Mouse (Mus musculus) limb, embryonic 13.5 days (tissue): ENCODE data around the gene Insig1. TPM values are rescaled to one million over a fixed set of nuclear protein-coding genes. Genes with fewer than 3 reads are reported as not detected.

Experiments
- ATAC-seq: fragments of 200-750 bp; cut with Nextera tagmentation; 2 replicates; pipeline ENCODE4 v1.8.0; 2017; ENCODE audit warnings: low read depth, moderate number of reproducible peaks, moderate TSS enrichment; ENCODE audit not compliant: low FRiP score
- H3K27ac ChIP-seq: fragments of 300-500 bp; sonication (generic); 2 replicates; pipeline ENCODE4 v1.5.1; 2015; ENCODE audit warnings: inconsistent platforms, mild to moderate bottlenecking, moderate library complexity
- H3K27me3 ChIP-seq: fragments of 300-500 bp; sonication (generic); 2 replicates; pipeline ENCODE4 v1.6.1; 2015; ENCODE audit warnings: mild to moderate bottlenecking, inconsistent platforms
- H3K36me3 ChIP-seq: fragments of 300-500 bp; sonication (generic); 2 replicates; pipeline ENCODE4 v1.6.1; 2015; ENCODE audit warnings: inconsistent platforms, mild to moderate bottlenecking, moderate library complexity
- H3K4me1 ChIP-seq: fragments of 300-500 bp; sonication (generic); 2 replicates; pipeline ENCODE4 v1.6.1; 2015; ENCODE audit warnings: inconsistent platforms
- H3K4me2 ChIP-seq: fragments of 300-500 bp; sonication (generic); replicated peaks from 2 replicates; pipeline ENCODE4 v1.6.1; 2015; ENCODE audit warnings: inconsistent platforms, mild to moderate bottlenecking, moderate library complexity
- H3K4me3 ChIP-seq: fragments of 300-500 bp; sonication (generic); 2 replicates; pipeline ENCODE4 v1.5.1; 2015; ENCODE audit warnings: moderate library complexity, mild to moderate bottlenecking, inconsistent platforms
- H3K9ac ChIP-seq: fragments of 300-500 bp; sonication (generic); 2 replicates; pipeline ENCODE4 v1.6.1; 2015; ENCODE audit warnings: mild to moderate bottlenecking, inconsistent platforms
- H3K9me3 ChIP-seq: fragments of 300-500 bp; sonication (generic); 2 replicates; pipeline ENCODE4 v1.6.1; 2016; ENCODE audit warnings: inconsistent platforms
- WGBS: fragments of 180-500 bp; shearing (Covaris S2); methylation state at CpG from one replicate; pipeline ENCODE4 v1.1.7; 2015; 5-methylcytosine and 5-hydroxymethylcytosine counted together
- polyA plus RNA-seq: library from polyadenylated mRNA; unstranded; fragments of >200 nt; fragmentation: Nextera tagmentation; extraction: Ambion mirVana; gene quantifications from 2 replicates; pipeline ENCODE4 v1.2.1, GENCODE M21; 2015

Insig1 gene
- polyA plus RNA-seq, result 51.6 and 52.6 TPM in 2 replicates

GRCm38 (mm10) chr5:28070828-28071455, at the start of gene Insig1:
Gene Insig1, plus strand, starts transcription at chr5:28071363.
- H3K4me3 ChIP-seq, result peak within 1 kb of the TSS; percentile 87
- H3K9me3 ChIP-seq, result no peaks in the 10 kb centered on the region
- H3K27ac ChIP-seq, result peak within 1 kb of the TSS; percentile 89
- no peaks in the 10 kb centered on the region for H3K27me3 ChIP-seq
- ATAC-seq, result peak; percentile 96
- peak within 1 kb of the TSS; percentile 75 for H3K4me2 ChIP-seq
- WGBS, result under 1% methylated on average over 62 of the region's 64 CpGs
- peaks cover 30% of the 10 kb centered on the region for H3K4me1 ChIP-seq
- peaks cover 31% of the 10 kb centered on the region for H3K36me3 ChIP-seq
- peak within 1 kb of the TSS; percentile 87 for H3K9ac ChIP-seq

- H3K4me3 ChIP-seq, result no peak overlapping the region
- WGBS, result 43% methylated on average over 2 of the region's 2 CpGs
- ATAC-seq, result no peak
- H3K27ac ChIP-seq, result no peak overlapping the region
- H3K27me3 ChIP-seq, result no peaks in the 10 kb centered on the region
- H3K9ac ChIP-seq, result no peak overlapping the region
- no peaks in the 10 kb centered on the region; the same call in 1 of the 2 replicates for H3K9me3 ChIP-seq
- no peak overlapping the region for H3K4me2 ChIP-seq
- H3K4me1 ChIP-seq, result 0 out of 2 replicates have a peak, but pooled peaks cover 7% of the 10 kb centered on the region
- no peaks in the 10 kb centered on the region for H3K36me3 ChIP-seq
Observed at GRCm38 (mm10) chr5:28023452-28023851, 47.7 kb upstream of the Insig1 start.

- no peak for ATAC-seq
- H3K27me3 ChIP-seq, result no peaks in the 10 kb centered on the region
- H3K4me3 ChIP-seq, result no peak overlapping the region
- no peaks in the 10 kb centered on the region for H3K9me3 ChIP-seq
- H3K4me1 ChIP-seq, result 0 out of 2 replicates have a peak, but pooled peaks cover under 1% of the 10 kb centered on the region
- H3K9ac ChIP-seq, result no peak overlapping the region
- 89% methylated on average over 3 of the region's 3 CpGs for WGBS
- no peak overlapping the region for H3K27ac ChIP-seq
- H3K4me2 ChIP-seq, result no peak overlapping the region
- H3K36me3 ChIP-seq, result no peaks in the 10 kb centered on the region
Observed at GRCm38 (mm10) chr5:28031577-28032236, 39.5 kb upstream of the Insig1 start.

DNA sequence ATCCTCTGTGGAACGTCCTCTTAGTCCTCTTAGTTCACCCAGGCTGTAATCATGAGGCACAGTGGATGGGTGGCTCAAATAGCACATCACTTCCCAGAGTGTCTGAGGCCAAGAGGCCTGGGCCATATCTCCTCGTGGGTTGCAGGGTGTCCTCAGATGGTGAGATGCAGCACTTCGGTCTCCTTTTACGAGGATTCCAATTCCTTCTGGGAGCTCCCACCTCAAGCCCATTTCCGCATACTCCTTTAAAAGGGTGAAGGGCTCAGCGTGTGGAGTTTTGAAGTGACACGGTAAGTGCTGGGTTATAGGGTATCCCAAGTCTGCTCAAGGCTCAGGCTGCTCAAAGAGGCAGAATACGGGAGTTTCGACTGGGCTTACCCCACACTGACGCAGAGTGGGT, 38.3 kb upstream of the Insig1 start:
- Histone ChIP-seq H3K27me3 (no peaks in the 10 kb centered on the region), H3K4me2 (no peak overlapping the region), H3K4me3 (no peak overlapping the region), H3K9ac (no peak overlapping the region), H3K9me3 (no peaks in the 10 kb centered on the region), H3K4me1 (peaks cover 12% of the 10 kb centered on the region), H3K27ac (no peak overlapping the region), H3K36me3 (no peaks in the 10 kb centered on the region)
- ATAC-seq, result no peak
- 82% methylated on average over 10 of the region's 10 CpGs for WGBS

GRCm38 (mm10) chr5:28033281-28033680, 37.9 kb upstream of the Insig1 start:
- no peak overlapping the region for H3K9ac ChIP-seq
- ATAC-seq, result no peak
- no peak overlapping the region for H3K4me3 ChIP-seq
- H3K9me3 ChIP-seq, result no peaks in the 10 kb centered on the region
- peaks cover 16% of the 10 kb centered on the region for H3K4me1 ChIP-seq
- H3K4me2 ChIP-seq, result no peak overlapping the region
- 82% methylated on average over 5 of the region's 5 CpGs for WGBS
- no peaks in the 10 kb centered on the region for H3K27me3 ChIP-seq
- no peak overlapping the region for H3K27ac ChIP-seq
- H3K36me3 ChIP-seq, result no peaks in the 10 kb centered on the region

DNA sequence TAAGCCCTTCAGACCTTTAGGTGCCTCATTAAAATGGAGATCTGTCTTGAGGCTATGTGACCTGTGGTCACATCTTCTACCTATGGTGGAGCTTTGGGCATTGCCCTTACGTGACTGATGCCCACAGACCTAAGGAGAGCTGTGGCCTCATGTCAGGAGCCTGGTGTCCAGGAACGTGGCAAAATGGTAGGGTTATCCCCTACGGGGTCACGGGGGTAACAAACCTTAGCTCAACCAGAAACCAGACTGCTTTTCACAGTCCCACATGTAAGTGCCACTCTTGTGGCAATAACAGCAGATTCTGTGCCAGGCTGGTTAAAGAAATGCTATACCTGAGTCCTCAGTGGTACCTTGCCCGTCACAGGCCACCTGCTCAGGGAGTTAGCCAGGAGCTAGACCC, 37.3 kb upstream of the Insig1 start:
- no peaks in the 10 kb centered on the region for H3K36me3 ChIP-seq
- no peak overlapping the region for H3K4me2 ChIP-seq
- ATAC-seq, result no peak
- H3K9me3 ChIP-seq, result no peaks in the 10 kb centered on the region
- peaks cover 18% of the 10 kb centered on the region for H3K4me1 ChIP-seq
- no peak overlapping the region for H3K4me3 ChIP-seq
- H3K27ac ChIP-seq, result no peak overlapping the region
- 85% methylated on average over 5 of the region's 5 CpGs for WGBS
- no peaks in the 10 kb centered on the region for H3K27me3 ChIP-seq
- H3K9ac ChIP-seq, result no peak overlapping the region

DNA sequence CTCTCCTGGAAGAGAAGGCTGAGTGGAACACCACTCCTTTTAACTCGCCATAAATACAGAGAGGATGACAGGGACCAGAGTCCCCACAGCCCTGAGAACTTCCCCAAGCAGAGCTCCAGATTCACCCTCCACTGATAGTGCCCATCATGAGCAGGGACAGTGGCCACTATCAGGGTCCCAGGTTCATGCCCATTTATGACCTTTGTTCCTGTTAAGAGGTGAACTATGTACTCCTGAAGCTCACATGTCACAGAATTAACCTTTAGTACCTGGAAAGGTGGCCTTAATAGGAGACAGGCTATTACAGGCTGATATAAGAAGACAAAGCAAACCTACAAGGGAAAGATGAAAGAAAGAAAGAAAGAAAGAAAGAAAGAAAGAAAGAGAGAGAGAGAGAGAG, 35.2 kb upstream of the Insig1 start:
- Histone ChIP-seq H3K27ac (no peak overlapping the region), H3K9me3 (no peaks in the 10 kb centered on the region), H3K4me1 (peaks cover 18% of the 10 kb centered on the region), H3K36me3 (no peaks in the 10 kb centered on the region), H3K4me3 (no peak overlapping the region), H3K9ac (no peak overlapping the region), H3K4me2 (no peak overlapping the region), H3K27me3 (no peaks in the 10 kb centered on the region)
- ATAC-seq, result no peak
- whole genome bisulfite sequencing, result 56% methylated on average over 1 of the region's 1 CpGs

DNA sequence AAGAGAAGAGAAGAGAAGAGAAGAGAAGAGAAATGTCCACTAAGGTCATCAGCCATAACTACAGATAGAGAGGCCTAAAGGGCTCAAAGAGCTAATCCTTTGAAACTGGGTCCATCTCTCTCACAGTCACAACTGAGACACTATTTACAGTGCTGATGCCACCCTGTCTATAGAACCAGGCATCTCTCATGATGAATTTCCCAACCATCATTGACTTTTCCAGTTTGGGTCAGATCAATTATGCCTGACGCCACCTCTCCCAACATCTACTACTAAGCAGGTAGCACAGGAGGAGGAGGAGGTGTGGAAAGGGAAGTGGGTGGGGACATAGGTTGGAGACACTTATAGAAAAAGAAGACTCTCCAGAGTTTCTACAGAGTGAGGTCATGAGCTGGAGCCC, 34.6 kb upstream of the Insig1 start:
- no peak for ATAC-seq
- Histone ChIP-seq H3K9ac (no peak overlapping the region), H3K27ac (no peak overlapping the region), H3K4me1 (peaks cover 18% of the 10 kb centered on the region), H3K36me3 (no peaks in the 10 kb centered on the region), H3K27me3 (no peaks in the 10 kb centered on the region), H3K9me3 (no peaks in the 10 kb centered on the region), H3K4me2 (no peak overlapping the region), H3K4me3 (no peak overlapping the region)
- WGBS, result 82% methylated on average over 1 of the region's 1 CpGs

DNA sequence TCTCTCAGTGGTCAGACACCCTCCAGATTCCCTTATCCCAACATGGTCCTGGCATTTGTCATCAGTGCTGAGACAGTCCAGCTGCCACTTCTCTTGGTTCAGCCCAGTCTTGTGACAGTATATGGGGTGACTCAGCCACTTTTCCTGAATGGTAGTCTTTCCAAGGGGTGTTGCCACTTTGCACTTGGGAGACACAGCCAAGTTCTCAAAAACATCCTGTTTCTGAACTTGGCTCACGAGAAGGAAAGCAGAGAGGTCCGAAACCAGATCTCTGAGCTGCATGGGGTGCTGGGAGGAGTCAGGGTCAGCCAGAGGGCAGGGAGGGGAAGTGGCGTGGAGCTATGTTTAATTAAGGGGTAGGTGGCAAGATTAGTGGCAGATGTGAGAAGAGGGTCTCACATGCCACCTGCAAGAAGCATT, 34.0 kb upstream of the Insig1 start:
- Histone ChIP-seq H3K36me3 (no peaks in the 10 kb centered on the region), H3K9ac (no peak overlapping the region), H3K27me3 (no peaks in the 10 kb centered on the region), H3K4me3 (no peak overlapping the region), H3K4me2 (no peak overlapping the region), H3K4me1 (peaks cover 18% of the 10 kb centered on the region), H3K9me3 (no peaks in the 10 kb centered on the region), H3K27ac (no peak overlapping the region)
- 6% methylated on average over 3 of the region's 3 CpGs for WGBS
- ATAC-seq, result no peak

DNA sequence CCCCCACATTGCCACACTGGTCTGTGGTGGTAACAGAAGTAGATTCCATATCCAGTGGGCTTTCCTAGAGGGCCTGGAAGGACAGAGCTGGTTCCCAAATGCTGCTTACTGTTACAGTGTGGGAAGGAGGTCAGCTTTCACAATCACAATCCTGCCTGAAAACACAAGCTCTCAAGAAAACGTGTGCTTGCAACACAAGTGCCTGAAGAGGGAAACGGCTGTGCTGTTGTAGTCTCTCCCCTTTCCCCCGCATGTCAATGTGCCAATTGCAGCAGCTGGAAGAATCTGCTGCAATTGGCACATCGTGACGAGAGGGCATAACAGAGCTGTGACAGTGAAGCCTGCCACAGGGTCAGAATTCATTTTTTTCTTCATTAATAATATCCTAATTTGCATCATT, 33.5 kb upstream of the Insig1 start:
- H3K4me2 ChIP-seq, result no peak overlapping the region

DNA sequence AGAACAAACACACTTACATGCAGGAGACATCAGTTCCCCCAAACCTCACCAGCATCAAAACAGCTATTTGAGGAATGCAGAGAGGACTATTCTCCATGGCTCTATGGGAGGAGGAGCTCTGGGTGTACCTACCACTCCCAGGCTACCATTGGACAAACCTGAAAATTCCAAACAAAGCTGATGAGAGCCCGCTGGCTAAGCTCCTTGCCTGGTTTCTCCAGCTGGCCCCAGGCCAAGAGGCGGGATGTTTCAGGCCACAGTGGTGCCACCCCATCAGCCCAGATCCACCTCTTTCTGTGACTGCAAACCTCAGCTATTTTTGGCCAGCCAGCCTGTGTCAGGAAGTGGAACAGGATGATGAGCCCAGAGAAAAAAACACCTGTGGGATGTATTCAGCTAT, 33.0 kb upstream of the Insig1 start:
- no peak overlapping the region for H3K9ac ChIP-seq
- ATAC-seq, result no peak
- H3K36me3 ChIP-seq, result no peaks in the 10 kb centered on the region
- no peaks in the 10 kb centered on the region for H3K27me3 ChIP-seq
- peaks cover 18% of the 10 kb centered on the region for H3K4me1 ChIP-seq
- no peak overlapping the region for H3K27ac ChIP-seq
- no peaks in the 10 kb centered on the region for H3K9me3 ChIP-seq
- H3K4me3 ChIP-seq, result no peak overlapping the region
- no peak overlapping the region for H3K4me2 ChIP-seq
- 50% methylated on average over 2 of the region's 2 CpGs for WGBS

More for the DNA sequence above, 33.5 kb upstream of the Insig1 start:
- no peak overlapping the region for H3K27ac ChIP-seq
- H3K36me3 ChIP-seq, result no peaks in the 10 kb centered on the region
- no peaks in the 10 kb centered on the region for H3K27me3 ChIP-seq
- 43% methylated on average over 5 of the region's 5 CpGs for WGBS
- H3K9ac ChIP-seq, result no peak overlapping the region
- no peaks in the 10 kb centered on the region for H3K9me3 ChIP-seq
- no peak overlapping the region for H3K4me3 ChIP-seq
- H3K4me1 ChIP-seq, result peaks cover 18% of the 10 kb centered on the region
- no peak for ATAC-seq

DNA sequence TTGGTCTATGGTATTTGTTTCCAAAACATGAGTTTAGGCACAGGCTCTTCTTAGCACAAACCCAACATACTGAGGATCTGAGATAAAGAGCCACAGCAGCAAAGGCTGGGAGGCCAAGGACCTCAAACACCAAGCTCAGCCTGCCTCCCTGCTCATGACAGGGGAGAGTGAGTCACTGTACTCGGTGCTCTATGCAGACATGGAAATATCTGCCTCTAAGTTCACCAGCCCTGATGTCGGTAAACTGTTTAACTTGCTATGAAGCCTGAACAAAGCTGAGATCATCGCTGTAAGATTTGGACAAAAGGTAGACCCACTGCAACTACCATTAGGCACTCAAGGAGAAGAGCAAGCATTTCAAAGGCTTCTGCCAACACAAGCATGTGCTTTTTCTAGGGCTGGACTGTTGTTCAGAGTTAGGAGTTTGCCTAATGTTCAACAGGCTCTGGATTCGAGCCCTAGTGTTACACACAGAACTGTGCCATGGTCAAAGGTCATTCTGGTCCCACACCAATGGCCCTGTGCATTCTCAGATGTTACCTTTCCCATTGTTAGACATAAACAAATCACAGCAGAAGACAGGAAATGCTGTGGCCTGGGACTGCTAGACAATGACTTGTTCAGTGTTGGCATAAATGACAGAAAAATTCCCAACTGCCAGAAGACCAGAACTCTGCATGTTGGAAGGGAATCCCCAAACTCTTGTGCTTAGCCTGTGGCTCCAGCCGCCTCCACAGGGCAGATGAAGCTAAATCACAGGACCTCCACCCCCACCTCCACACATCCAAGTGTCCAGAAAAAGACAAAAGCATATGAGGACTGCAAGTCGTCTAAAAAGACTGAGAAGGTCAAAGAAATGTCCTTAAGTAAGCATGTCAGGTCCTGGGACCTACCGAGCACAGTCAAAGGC, 31.2 kb upstream of the Insig1 start:
- Histone ChIP-seq H3K27ac (no peak overlapping the region), H3K4me2 (no peak overlapping the region), H3K36me3 (no peaks in the 10 kb centered on the region), H3K9me3 (peaks cover 3% of the 10 kb centered on the region; the same call in 1 of the 2 replicates), H3K9ac (no peak overlapping the region), H3K27me3 (no peaks in the 10 kb centered on the region), H3K4me3 (no peak overlapping the region), H3K4me1 (peaks cover 18% of the 10 kb centered on the region)
- 80% methylated on average over 7 of the region's 7 CpGs for WGBS
- no peak for ATAC-seq
